Comparison of ENCODE assay signal across 23 mouse cellular contexts in genomic region chr1:160293488-160293887, GRCm38 (mm10).
A peak's percentile ranks its signal among the peaks of the same experiment; 100 is the strongest.
DNase-seq lines count a peak whose midpoint lies in the region; ATAC-seq and TF ChIP-seq lines count a peak whose summit lies in the region.
"Had no signal": no experiment of that assay in that cellular context is flagged by ENCODE, and none has a peak within 500 bp of the region (broad histone marks: within the 10 kb centered on the region; RNA-seq: fewer than 3 reads in every experiment).

No protein-coding gene starts in this region.

- no peak overlapping the region for H3K4me2 ChIP-seq in myocyte (ENCODE audit: low read depth)
- H3K4me2 ChIP-seq: heart, embryonic 11.5 days; limb, embryonic 12.5 days; liver, embryonic 11.5 days; lung, embryonic 14.5 days had no signal

- intact Hi-C loops in left cerebral cortex, postnatal 10 days (cut with DNase I), result no loop called here

- no peak overlapping the region for H3K4me3 ChIP-seq in C2C12 (ENCODE audit: insufficient read depth, poor library complexity, severe bottlenecking)
- H3K4me3 ChIP-seq in myocyte, result no peak overlapping the region
- H3K4me3 ChIP-seq: limb, embryonic 12.5 days; midbrain, embryonic 10.5 days had no signal

- TF ChIP-seq CTCF in C2C12 (IDR thresholded peaks at IDR 0.05; ENCODE audit: control insufficient read depth, insufficient read depth, insufficient read length), result no peak

- DNase-seq in frontal cortex, postnatal 10 days (ENCODE audit: low spot score in 2 of 2), result no peak
- DNase-seq in neural tube, embryonic 10.5 days (ENCODE audit: extremely low spot score, low spot score), result no peak
- DNase-seq in left cerebral cortex, postnatal 10 days (ENCODE audit: extremely low spot score in 1 of 2, low spot score in 2 of 2), result no peak
- DNase-seq: cerebellum, adult 8-10 months; cerebellum, postnatal 36 days; kidney, adult 9 months; kidney, postnatal 14 days; layer of hippocampus, postnatal 36 days; lung, embryonic 14.5 days; thymus, postnatal 25 days had no signal

- no peaks in the 10 kb centered on the region for H3K36me3 ChIP-seq in C2C12 (ENCODE audit: control insufficient read depth, insufficient read depth)
- no peaks in the 10 kb centered on the region for H3K36me3 ChIP-seq in myocyte (ENCODE audit: control insufficient read depth, insufficient read depth)
- H3K36me3 ChIP-seq: limb, embryonic 12.5 days; midbrain, embryonic 10.5 days had no signal

- no peaks in the 10 kb centered on the region for H3K79me3 ChIP-seq in C2C12 (ENCODE audit: low read depth)

- ATAC-seq in frontal cortex, adult (ENCODE audit: low TSS enrichment), result peak; percentile 41; the same call in 1 of the 2 replicates
- ATAC-seq in inflammation-experienced regulatory T-cells, adult 6 months, result peak; percentile 31
- ATAC-seq: forebrain, embryonic 14.5 days; hindbrain, embryonic 16.5 days; intestine, embryonic 16.5 days; midbrain, embryonic 16.5 days; Patski had no signal

- H3K27me3 ChIP-seq in C2C12 (ENCODE audit: control insufficient read depth, insufficient read depth, insufficient read length) (no peaks in the 10 kb centered on the region), myocyte (ENCODE audit: control insufficient read depth, insufficient read depth, insufficient read length) (no peaks in the 10 kb centered on the region)
- H3K27me3 ChIP-seq: limb, embryonic 12.5 days; Patski had no signal

- H3ac ChIP-seq in C2C12 (ENCODE audit: control insufficient read depth, insufficient read length, low read depth), result no peak overlapping the region
- no peak overlapping the region for H3ac ChIP-seq in myocyte (ENCODE audit: control insufficient read depth, insufficient read length)

- no peak for TF ChIP-seq POLR2A in myocyte (IDR thresholded peaks at IDR 0.05; ENCODE audit: insufficient read length, low read depth)

- no peaks in the 10 kb centered on the region for H3K79me2 ChIP-seq in C2C12 (ENCODE audit: control insufficient read depth, insufficient read depth)
- no peaks in the 10 kb centered on the region for H3K79me2 ChIP-seq in myocyte (ENCODE audit: control insufficient read depth, insufficient read depth)

TF ChIP-seq in C2C12, 6 proteins besides CTCF, POLR2A, EP300 and RAD21:
- TF ChIP-seq MYOG (IDR thresholded peaks at IDR 0.05; ENCODE audit: control insufficient read depth, extremely low read depth, insufficient read length) (no peak), USF1 (IDR thresholded peaks at IDR 0.05; ENCODE audit: low read depth) (peak; percentile 75)

TF ChIP-seq in myocyte, 11 proteins besides CTCF, POLR2A, EP300 and RAD21:
- TF ChIP-seq TCF3 (IDR thresholded peaks at IDR 0.05; ENCODE audit: insufficient read length, low read depth), result no peak
- peak; percentile 51 for TF ChIP-seq USF1 (IDR thresholded peaks at IDR 0.05; ENCODE audit: low read depth)
